Mouse (Mus musculus): ENCODE data around the gene Ddx55. TPM values are rescaled to one million over a fixed set of nuclear protein-coding genes. Genes with fewer than 3 reads are reported as not detected.
A peak's percentile ranks its signal among the peaks of the same experiment; 100 is the strongest.

The Ddx55 gene
- polyA plus RNA-seq, 1 experiment from 2014 or later, result 13.0 TPM

- 47% methylated on average over 9 of the region's 9 CpGs for whole genome bisulfite sequencing
- no peak for DNase-seq (ENCODE audit: low spot score)
- Histone ChIP-seq H3K36me3 (peaks cover 29% of the 10 kb centered on the region), H3K27me3 (ENCODE audit: insufficient read depth, poor library complexity, severe bottlenecking) (no peaks in the 10 kb centered on the region), H3K4me1 (peaks cover 48% of the 10 kb centered on the region), H3K27ac (peak overlapping the region; percentile 95), H3K9me3 (no peaks in the 10 kb centered on the region), H3K4me3 (peak overlapping the region; percentile 89)
These were observed 23.9 kb upstream of the Ddx55 start for GRCm38 (mm10) chr5:124528791-124529190.

- peak overlapping the region; percentile 89 for H3K4me3 ChIP-seq
- 24% methylated on average over 8 of the region's 8 CpGs for WGBS
- peak overlapping the region; percentile 95 for H3K27ac ChIP-seq
- peaks cover 25% of the 10 kb centered on the region for H3K36me3 ChIP-seq
- no peaks in the 10 kb centered on the region for H3K9me3 ChIP-seq
- DNase-seq (ENCODE audit: low spot score), result no peak
- no peaks in the 10 kb centered on the region for H3K27me3 ChIP-seq (ENCODE audit: insufficient read depth, poor library complexity, severe bottlenecking)
- peaks cover 48% of the 10 kb centered on the region for H3K4me1 ChIP-seq
These were observed 23.4 kb upstream of the Ddx55 start for GRCm38 (mm10) chr5:124529191-124529651.

- peak overlapping the region; percentile 89 for H3K4me3 ChIP-seq
- no peak for DNase-seq (ENCODE audit: low spot score)
- no peaks in the 10 kb centered on the region for H3K9me3 ChIP-seq
- 48% methylated on average over 8 of the region's 8 CpGs for WGBS
- H3K36me3 ChIP-seq, result peaks cover 20% of the 10 kb centered on the region
- H3K27me3 ChIP-seq (ENCODE audit: insufficient read depth, poor library complexity, severe bottlenecking), result no peaks in the 10 kb centered on the region
- H3K4me1 ChIP-seq, result peaks cover 48% of the 10 kb centered on the region
- peak overlapping the region; percentile 95 for H3K27ac ChIP-seq
These were observed 23.0 kb upstream of the Ddx55 start for GRCm38 (mm10) chr5:124529697-124530096.

- no peaks in the 10 kb centered on the region for H3K27me3 ChIP-seq (ENCODE audit: insufficient read depth, poor library complexity, severe bottlenecking)
- under 1% methylated on average over 95 of the region's 96 CpGs for WGBS
- H3K36me3 ChIP-seq, result peaks cover 10% of the 10 kb centered on the region
- H3K9me3 ChIP-seq, result no peaks in the 10 kb centered on the region
- peak; percentile 92 for DNase-seq (ENCODE audit: low spot score)
- peak within 1 kb of the TSS; percentile 95 for H3K27ac ChIP-seq
- peak within 1 kb of the TSS; percentile 89 for H3K4me3 ChIP-seq
- H3K4me1 ChIP-seq, result peaks cover 48% of the 10 kb centered on the region
These were observed 21.7 kb upstream of the Ddx55 start, which contains the start of gene Rilpl1 for GRCm38 (mm10) chr5:124530655-124531582. Gene Rilpl1, minus strand, starts transcription at chr5:124531391.

- Histone ChIP-seq H3K27ac (peak overlapping the region; percentile 95), H3K4me3 (peak overlapping the region; percentile 89), H3K4me1 (peaks cover 45% of the 10 kb centered on the region), H3K27me3 (ENCODE audit: insufficient read depth, poor library complexity, severe bottlenecking) (no peaks in the 10 kb centered on the region), H3K36me3 (peaks cover 4% of the 10 kb centered on the region), H3K9me3 (no peaks in the 10 kb centered on the region)
- WGBS, result 13% methylated on average over 14 of the region's 14 CpGs
- DNase-seq (ENCODE audit: low spot score), result no peak
These were observed 21.1 kb upstream of the Ddx55 start for GRCm38 (mm10) chr5:124531583-124531930.

GRCm38 (mm10) chr5:124532451-124532850, 20.2 kb upstream of the Ddx55 start:
- no peak for DNase-seq (ENCODE audit: low spot score)
- Histone ChIP-seq H3K9me3 (no peaks in the 10 kb centered on the region), H3K36me3 (no peaks in the 10 kb centered on the region), H3K4me1 (peaks cover 52% of the 10 kb centered on the region), H3K27me3 (ENCODE audit: insufficient read depth, poor library complexity, severe bottlenecking) (no peaks in the 10 kb centered on the region), H3K27ac (peak overlapping the region; percentile 95; the same call in 1 of the 2 replicates), H3K4me3 (no peak overlapping the region)
- WGBS, result 33% methylated on average over 7 of the region's 7 CpGs

GRCm38 (mm10) chr5:124535016-124535415, 17.6 kb upstream of the Ddx55 start:
- H3K27ac ChIP-seq, result no peak overlapping the region
- no peak overlapping the region for H3K4me3 ChIP-seq
- DNase-seq (ENCODE audit: low spot score), result no peak
- H3K4me1 ChIP-seq, result peaks cover 33% of the 10 kb centered on the region
- H3K27me3 ChIP-seq (ENCODE audit: insufficient read depth, poor library complexity, severe bottlenecking), result no peaks in the 10 kb centered on the region
- WGBS, result 44% methylated on average over 5 of the region's 5 CpGs
- H3K9me3 ChIP-seq, result no peaks in the 10 kb centered on the region
- H3K36me3 ChIP-seq, result no peaks in the 10 kb centered on the region

GRCm38 (mm10) chr5:124536776-124537175, 15.9 kb upstream of the Ddx55 start:
- no peaks in the 10 kb centered on the region for H3K27me3 ChIP-seq (ENCODE audit: insufficient read depth, poor library complexity, severe bottlenecking)
- DNase-seq (ENCODE audit: low spot score), result peak; percentile 84
- H3K9me3 ChIP-seq, result no peaks in the 10 kb centered on the region
- H3K4me3 ChIP-seq, result peak overlapping the region; percentile 53
- H3K4me1 ChIP-seq, result peaks cover 17% of the 10 kb centered on the region
- H3K36me3 ChIP-seq, result no peaks in the 10 kb centered on the region
- H3K27ac ChIP-seq, result peak overlapping the region; percentile 85
- whole genome bisulfite sequencing, result under 1% methylated on average over 17 of the region's 17 CpGs

- H3K9me3 ChIP-seq, result no peaks in the 10 kb centered on the region
- 69% methylated on average over 16 of the region's 16 CpGs for WGBS
- no peaks in the 10 kb centered on the region for H3K27me3 ChIP-seq (ENCODE audit: insufficient read depth, poor library complexity, severe bottlenecking)
- H3K27ac ChIP-seq, result no peak overlapping the region
- peaks cover 12% of the 10 kb centered on the region for H3K4me1 ChIP-seq
- no peak for DNase-seq (ENCODE audit: low spot score)
- no peak overlapping the region for H3K4me3 ChIP-seq
- peaks cover 17% of the 10 kb centered on the region for H3K36me3 ChIP-seq
These were observed 13.6 kb upstream of the Ddx55 start for GRCm38 (mm10) chr5:124538813-124539792.

GRCm38 (mm10) chr5:124539905-124540304, 12.8 kb upstream of the Ddx55 start:
- peak overlapping the region; percentile 89; the same call in 1 of the 2 replicates for H3K27ac ChIP-seq
- peaks cover 12% of the 10 kb centered on the region for H3K4me1 ChIP-seq
- H3K9me3 ChIP-seq, result no peaks in the 10 kb centered on the region
- peaks cover 25% of the 10 kb centered on the region for H3K36me3 ChIP-seq
- DNase-seq (ENCODE audit: low spot score), result no peak
- WGBS, result 67% methylated on average over 4 of the region's 4 CpGs
- no peaks in the 10 kb centered on the region for H3K27me3 ChIP-seq (ENCODE audit: insufficient read depth, poor library complexity, severe bottlenecking)
- H3K4me3 ChIP-seq, result peak overlapping the region; percentile 97

- peaks cover 30% of the 10 kb centered on the region for H3K36me3 ChIP-seq
- 1% methylated on average over 35 of the region's 35 CpGs for WGBS
- peak; percentile 97 for DNase-seq (ENCODE audit: low spot score)
- no peaks in the 10 kb centered on the region for H3K9me3 ChIP-seq
- peak within 1 kb of the TSS; percentile 97 for H3K4me3 ChIP-seq
- H3K27me3 ChIP-seq (ENCODE audit: insufficient read depth, poor library complexity, severe bottlenecking), result no peaks in the 10 kb centered on the region
- H3K27ac ChIP-seq, result peak within 1 kb of the TSS; percentile 95
- H3K4me1 ChIP-seq, result peaks cover 12% of the 10 kb centered on the region
These were observed 12.3 kb upstream of the Ddx55 start, which contains the start of gene Tmed2 for GRCm38 (mm10) chr5:124540383-124540786. Gene Tmed2, plus strand, starts transcription at chr5:124540695.

GRCm38 (mm10) chr5:124540905-124541601, 11.6 kb upstream of the Ddx55 start:
- H3K27ac ChIP-seq, result peak overlapping the region; percentile 95
- peak overlapping the region; percentile 97 for H3K4me3 ChIP-seq
- H3K27me3 ChIP-seq (ENCODE audit: insufficient read depth, poor library complexity, severe bottlenecking), result no peaks in the 10 kb centered on the region
- no peaks in the 10 kb centered on the region for H3K9me3 ChIP-seq
- under 1% methylated on average over 75 of the region's 89 CpGs for WGBS
- DNase-seq (ENCODE audit: low spot score), result no peak
- peaks cover 36% of the 10 kb centered on the region for H3K36me3 ChIP-seq
- peaks cover 12% of the 10 kb centered on the region for H3K4me1 ChIP-seq

Data from heart, embryonic 10.5 days (tissue).